Mouse (Mus musculus) heart, adult 2 months (tissue): ENCODE measurements around the gene Mras. TPM values are rescaled to one million over a fixed set of nuclear protein-coding genes. Genes with fewer than 3 reads are reported as not detected.

Experiments used
- DNase-seq, 2 experiments: peaks; one replicate each; pipeline ENCODE4 v3.0.0; 2021
- H3K27ac ChIP-seq: fragments of 200-600 bp; 2 replicates; pipeline ENCODE4 v1.8.1; 2022
- H3K27me3 ChIP-seq: fragments of 200-500 bp; 2 replicates; pipeline ENCODE4 v1.6.1; 2012; ENCODE audit warnings: mild to moderate bottlenecking, low read length, inconsistent platforms, mixed read lengths; ENCODE audit not compliant: control insufficient read depth, insufficient read depth
- H3K36me3 ChIP-seq: fragments of 200-500 bp; 2 replicates; pipeline ENCODE4 v1.6.1; 2012; ENCODE audit warnings: low read length, inconsistent platforms; ENCODE audit not compliant: control insufficient read depth, insufficient read depth
- H3K4me1 ChIP-seq: fragments of 200-500 bp; 2 replicates; pipeline ENCODE4 v1.6.1; 2011; ENCODE audit warnings: low read length; ENCODE audit not compliant: control insufficient read depth, insufficient read depth
- H3K4me3 ChIP-seq: fragments of 200-600 bp; 2 replicates; pipeline ENCODE4 v1.8.1; 2022
- H3K79me2 ChIP-seq: fragments of 200-500 bp; replicated peaks from 2 replicates; pipeline ENCODE4 v1.6.1; 2012; ENCODE audit warnings: mild to moderate bottlenecking, inconsistent platforms, low read length, moderate library complexity, mixed read lengths; ENCODE audit not compliant: control insufficient read depth, insufficient read depth
- H3K9ac ChIP-seq: fragments of 200-500 bp; 2 replicates; pipeline ENCODE4 v1.6.1; 2012; ENCODE audit warnings: low read depth, mild to moderate bottlenecking, control low read depth, inconsistent platforms, low read length, mixed read lengths
- CTCF ChIP-seq: fragments of 200-600 bp; IDR thresholded peaks from 2 replicates; pipeline ENCODE4 v1.8.1; 2022; ENCODE audit warnings: antibody characterized with exemption, mild to moderate bottlenecking, moderate library complexity
- EP300 ChIP-seq: fragments of 200-500 bp; IDR thresholded peaks from 2 replicates; pipeline ENCODE4 v1.6.1; 2011; ENCODE audit warnings: low read depth, low read length, control low read depth; ENCODE audit not compliant: insufficient read depth
- POLR2A ChIP-seq: fragments of 200-500 bp; IDR thresholded peaks from 2 replicates; pipeline ENCODE4 v1.6.1; 2011; ENCODE audit warnings: mild to moderate bottlenecking, low read depth, low read length, control low read depth; ENCODE audit not compliant: insufficient read depth
- WGBS: fragments of 180-500 bp; shearing (Covaris S2); methylation state at CpG from one replicate; pipeline ENCODE4 v1.1.7; 2018; 5-methylcytosine and 5-hydroxymethylcytosine counted together
- intact Hi-C: fragments of 180-260 bp; cut with DNase I; formaldehyde crosslinking; loops from one replicate; pipeline ENCODE4 v1.15.1; 2025
- polyA plus RNA-seq: library from polyadenylated mRNA; depleted of rRNA; stranded (reverse); fragments of >200 nt; gene quantifications from 2 replicates; pipeline ENCODE4 v1.2.3, GENCODE M21; 2012
- total RNA-seq, 2 experiments: library from RNA; stranded (reverse); gene quantifications; 2 replicates each; pipeline ENCODE4 v1.2.3; 2021

Mras gene
- total and polyA plus RNA-seq, 3 experiments = 4.7 to 6.6 (median 5.1) TPM

- TF ChIP-seq EP300 = no peak
- TF ChIP-seq CTCF = no peak
- TF ChIP-seq POLR2A = no peak
- intact Hi-C loops = no loop called here
- H3K4me3 ChIP-seq = no peak overlapping the region
- WGBS = 82% methylated on average over 9 of the region's 9 CpGs
- H3K9ac ChIP-seq = no peak overlapping the region
- no peak for DNase-seq
- no peaks in the 10 kb centered on the region for H3K27me3 ChIP-seq
- H3K4me1 ChIP-seq = peaks cover 3% of the 10 kb centered on the region; the same call in 1 of the 2 replicates
- H3K36me3 ChIP-seq = no peaks in the 10 kb centered on the region
- H3K27ac ChIP-seq = no peak overlapping the region
- no peaks in the 10 kb centered on the region for H3K79me2 ChIP-seq
Observed at GRCm38 (mm10) chr9:99423692-99424573, 13.2 kb downstream of the Mras start.

DNA sequence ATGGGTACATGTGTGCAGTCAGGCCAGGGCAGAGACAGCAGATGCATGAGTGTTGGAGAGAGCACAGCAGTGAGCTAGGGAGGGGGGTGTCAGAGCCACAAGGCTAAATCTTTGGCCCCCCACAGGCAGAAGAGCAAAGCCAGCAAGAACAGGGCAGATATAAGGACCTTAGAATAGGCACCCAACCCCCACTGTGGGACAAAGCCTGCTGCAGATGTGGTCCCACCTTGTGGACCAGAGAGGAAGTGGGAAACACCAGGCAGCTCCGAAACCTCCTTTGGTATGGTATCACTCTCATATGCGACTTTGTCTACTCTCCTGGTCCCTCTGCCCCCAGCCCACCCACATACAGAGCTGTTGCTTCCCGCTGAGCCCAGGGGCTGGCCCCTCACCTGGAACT lies 15.3 kb downstream of the Mras start:
- H3K27ac ChIP-seq = no peak overlapping the region
- peaks cover 6% of the 10 kb centered on the region for H3K4me1 ChIP-seq
- no peaks in the 10 kb centered on the region for H3K79me2 ChIP-seq
- no peak overlapping the region for H3K9ac ChIP-seq
- TF ChIP-seq CTCF (no peak), POLR2A (no peak), EP300 (no peak)
- WGBS = 80% methylated on average over 3 of the region's 3 CpGs
- no peaks in the 10 kb centered on the region for H3K36me3 ChIP-seq
- intact Hi-C loops = no loop called here
- no peaks in the 10 kb centered on the region for H3K27me3 ChIP-seq
- DNase-seq = no peak
- no peak overlapping the region for H3K4me3 ChIP-seq

GRCm38 (mm10) chr9:99419951-99420701 lies 17.1 kb downstream of the Mras start:
- no peak for TF ChIP-seq POLR2A
- no peak for TF ChIP-seq CTCF
- TF ChIP-seq EP300 = no peak
- 64% methylated on average over 8 of the region's 8 CpGs for WGBS
- intact Hi-C loops = no loop called here

DNA sequence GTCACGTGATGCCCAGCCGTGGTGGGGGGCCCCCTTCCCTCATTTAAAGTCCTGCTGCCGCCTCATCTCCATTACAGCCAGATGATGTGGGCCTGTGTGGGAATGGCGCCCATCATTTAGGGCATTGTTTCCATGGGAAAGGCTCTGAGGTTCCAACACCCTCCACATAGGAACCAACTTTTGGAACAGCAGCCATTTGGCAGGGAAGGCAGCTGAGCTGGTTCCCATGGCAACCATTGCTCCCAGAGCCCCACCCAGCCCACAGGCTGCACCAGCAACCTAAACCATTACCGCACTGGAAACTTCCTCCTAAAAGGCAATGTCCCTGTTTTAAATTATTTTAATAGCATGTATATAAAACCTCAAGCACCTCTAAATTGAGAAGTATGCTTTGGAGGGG lies 18.8 kb downstream of the Mras start:
- H3K27me3 ChIP-seq = no peaks in the 10 kb centered on the region

More at GRCm38 (mm10) chr9:99419951-99420701, 17.1 kb downstream of the Mras start:
- Histone ChIP-seq H3K4me3 (no peak overlapping the region), H3K27ac (no peak overlapping the region), H3K27me3 (no peaks in the 10 kb centered on the region), H3K9ac (no peak overlapping the region), H3K4me1 (peaks cover 6% of the 10 kb centered on the region), H3K36me3 (no peaks in the 10 kb centered on the region), H3K79me2 (no peaks in the 10 kb centered on the region)
- DNase-seq = no peak

GRCm38 (mm10) chr9:99417288-99417846 lies 19.8 kb downstream of the Mras start:
- 57% methylated on average over 4 of the region's 4 CpGs for WGBS
- no peak for TF ChIP-seq POLR2A
- no peak for TF ChIP-seq CTCF
- TF ChIP-seq EP300 = no peak

More for the DNA sequence above, 18.8 kb downstream of the Mras start:
- no peak overlapping the region for H3K9ac ChIP-seq
- TF ChIP-seq POLR2A (no peak), EP300 (no peak), CTCF (no peak)
- H3K4me1 ChIP-seq = peaks cover 6% of the 10 kb centered on the region
- no peaks in the 10 kb centered on the region for H3K36me3 ChIP-seq
- no peaks in the 10 kb centered on the region for H3K79me2 ChIP-seq
- peak in 1 of 2 experiments; percentile 22 for DNase-seq
- no peak overlapping the region for H3K27ac ChIP-seq
- 76% methylated on average over 5 of the region's 5 CpGs for WGBS
- no peak overlapping the region for H3K4me3 ChIP-seq
- intact Hi-C loops = no loop called here

GRCm38 (mm10) chr9:99416809-99417208 lies 20.4 kb downstream of the Mras start:
- H3K27me3 ChIP-seq = no peaks in the 10 kb centered on the region
- DNase-seq = no peak
- WGBS = 81% methylated on average over 3 of the region's 3 CpGs
- H3K27ac ChIP-seq = no peak overlapping the region
- no peak overlapping the region for H3K9ac ChIP-seq
- H3K4me3 ChIP-seq = no peak overlapping the region
- intact Hi-C loops = no loop called here
- TF ChIP-seq POLR2A = no peak
- TF ChIP-seq CTCF = no peak
- no peak for TF ChIP-seq EP300
- peaks cover 6% of the 10 kb centered on the region for H3K4me1 ChIP-seq
- no peaks in the 10 kb centered on the region for H3K79me2 ChIP-seq
- no peaks in the 10 kb centered on the region for H3K36me3 ChIP-seq

More at GRCm38 (mm10) chr9:99417288-99417846, 19.8 kb downstream of the Mras start:
- Histone ChIP-seq H3K9ac (no peak overlapping the region), H3K4me3 (no peak overlapping the region), H3K4me1 (peaks cover 6% of the 10 kb centered on the region), H3K27ac (no peak overlapping the region), H3K27me3 (no peaks in the 10 kb centered on the region), H3K36me3 (no peaks in the 10 kb centered on the region), H3K79me2 (no peaks in the 10 kb centered on the region)
- no peak for DNase-seq
- intact Hi-C loops = no loop called here
